Mouse (Mus musculus) ovary, postnatal 10 days (tissue): ENCODE measurements around the gene Coro1c.

Experiments used
- DNase-seq: peaks from one replicate; pipeline ENCODE4 v3.0.0; 2022; ENCODE audit warnings: low spot score

Coro1c gene

DNA sequence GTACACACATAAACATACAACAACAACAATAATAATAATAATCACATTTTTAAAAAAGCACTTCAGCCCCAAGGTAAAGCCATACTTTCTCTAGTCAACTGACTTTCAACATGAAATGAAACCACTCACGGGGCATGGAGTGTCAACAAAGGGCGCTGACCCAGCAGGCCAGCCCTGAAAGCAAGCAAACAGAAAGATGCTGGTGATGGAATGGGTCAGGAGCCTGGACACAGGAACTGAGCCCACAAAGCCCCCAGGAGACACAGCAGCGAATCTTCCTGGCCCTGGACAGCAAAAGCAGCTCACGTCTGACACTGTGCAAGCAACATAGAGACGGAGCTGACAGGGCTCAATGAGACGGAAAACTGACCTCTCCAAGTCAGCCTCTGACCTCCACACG is 23.8 kb downstream of the Coro1c start:
- no peak for DNase-seq

DNA sequence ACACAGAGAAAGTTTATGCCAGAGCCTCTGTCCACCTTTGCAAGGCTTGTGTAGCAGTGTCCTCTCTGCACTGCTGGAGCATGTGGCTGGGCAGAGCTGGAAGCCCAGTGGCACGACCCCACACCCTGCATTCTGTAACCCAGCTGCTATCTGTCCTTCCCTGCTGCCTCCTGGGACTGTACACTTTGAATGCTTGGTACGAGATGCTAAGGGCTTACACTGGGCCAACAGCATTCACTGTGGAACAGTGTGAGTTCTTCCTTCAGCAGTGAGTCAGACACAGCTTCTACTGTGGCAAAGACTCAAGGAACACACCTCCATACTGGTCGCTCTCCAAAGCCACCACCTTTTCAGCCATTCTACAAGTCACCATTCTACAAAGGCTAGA is 25.2 kb downstream of the Coro1c start:
- no peak for DNase-seq

DNA sequence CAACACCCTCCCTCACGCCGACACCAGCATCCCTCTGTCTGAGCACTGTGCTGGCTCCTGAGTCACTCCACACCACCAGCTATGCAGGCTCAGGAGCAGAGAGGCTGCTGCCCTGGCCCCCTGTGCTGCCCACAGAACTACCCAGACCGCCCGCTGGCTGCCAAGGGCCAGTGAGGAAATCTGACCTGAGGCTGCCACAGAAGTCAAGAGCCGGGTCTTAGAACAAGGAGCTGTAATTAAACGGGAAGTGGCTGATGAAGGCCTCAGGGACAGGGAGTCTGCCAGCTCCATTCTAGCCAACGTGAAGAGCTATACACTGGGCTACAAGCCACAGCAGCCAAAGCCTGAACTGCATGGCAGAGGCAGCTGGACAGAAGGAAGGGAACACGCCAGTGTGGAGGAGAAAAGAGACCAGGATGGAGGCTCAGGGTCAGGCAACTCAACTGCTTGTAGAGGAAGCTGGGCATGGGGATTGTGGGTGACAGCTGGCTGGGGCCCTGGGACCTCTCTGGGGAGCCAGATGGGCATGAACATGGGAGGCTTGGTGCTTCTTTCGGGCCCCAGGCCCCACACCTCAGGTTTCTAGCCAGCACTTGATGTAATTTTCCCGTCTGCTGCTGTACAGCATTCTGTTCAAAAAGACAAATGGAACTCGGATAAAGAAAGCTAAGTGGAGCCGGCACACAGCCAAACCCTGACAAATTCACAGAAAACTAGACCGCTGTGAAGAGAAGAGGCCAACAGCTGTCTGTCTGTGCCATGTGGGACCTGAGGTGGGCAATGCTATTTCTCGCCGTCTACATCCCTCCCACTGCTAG is 25.8 kb downstream of the Coro1c start:
- DNase-seq: no peak

DNA sequence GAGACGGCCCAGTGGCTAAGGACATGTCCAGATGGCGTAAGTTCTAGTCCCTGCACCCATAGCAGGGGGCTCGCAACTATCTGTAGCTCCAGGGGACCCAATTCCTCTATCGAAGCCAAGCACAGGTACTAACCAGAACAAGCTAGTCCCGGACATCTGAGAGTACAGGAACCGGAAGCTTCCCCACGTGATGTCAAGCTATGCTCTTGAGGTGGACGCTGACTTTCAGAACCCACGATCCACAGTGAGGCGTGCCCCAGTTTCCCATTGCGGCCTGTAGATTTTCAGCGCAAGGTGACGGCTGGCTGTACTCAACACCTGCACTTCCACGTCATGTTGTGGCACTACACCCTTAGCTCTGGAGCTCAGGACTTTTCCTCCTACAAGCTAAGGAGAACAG is 27.4 kb downstream of the Coro1c start:
- no peak for DNase-seq

DNA sequence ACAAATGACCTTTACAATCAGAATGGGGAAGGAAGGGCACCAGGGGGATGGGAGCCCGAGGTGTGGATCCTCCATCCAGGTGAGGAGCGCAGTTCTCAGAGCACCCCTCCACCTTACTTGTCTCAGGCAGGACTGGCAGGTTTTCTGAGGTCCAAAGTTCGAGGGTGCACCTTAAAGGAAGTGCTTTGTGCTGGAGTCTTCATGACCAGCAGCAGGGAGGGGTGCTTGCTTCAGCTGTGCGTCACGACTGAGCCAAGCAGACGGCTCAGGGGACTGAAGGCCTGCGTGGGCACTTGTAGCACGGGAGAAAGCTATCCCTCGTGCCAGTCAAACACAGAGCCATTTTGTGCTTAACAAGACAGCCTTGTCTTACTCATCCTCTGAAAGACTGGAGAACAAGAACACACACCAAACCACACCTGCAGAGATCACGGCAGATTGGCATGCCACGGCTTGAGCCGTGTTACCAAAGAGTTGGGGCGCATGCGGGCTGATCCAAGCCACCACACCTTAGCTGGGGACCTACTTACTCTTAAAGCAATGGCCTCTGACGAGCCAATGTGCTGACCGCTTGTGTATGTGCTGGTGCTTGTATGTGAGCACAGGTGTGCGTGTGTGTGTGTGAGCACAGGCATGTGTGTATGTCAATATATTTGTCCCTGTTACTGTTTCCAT is 29.5 kb downstream of the Coro1c start:
- DNase-seq: no peak

DNA sequence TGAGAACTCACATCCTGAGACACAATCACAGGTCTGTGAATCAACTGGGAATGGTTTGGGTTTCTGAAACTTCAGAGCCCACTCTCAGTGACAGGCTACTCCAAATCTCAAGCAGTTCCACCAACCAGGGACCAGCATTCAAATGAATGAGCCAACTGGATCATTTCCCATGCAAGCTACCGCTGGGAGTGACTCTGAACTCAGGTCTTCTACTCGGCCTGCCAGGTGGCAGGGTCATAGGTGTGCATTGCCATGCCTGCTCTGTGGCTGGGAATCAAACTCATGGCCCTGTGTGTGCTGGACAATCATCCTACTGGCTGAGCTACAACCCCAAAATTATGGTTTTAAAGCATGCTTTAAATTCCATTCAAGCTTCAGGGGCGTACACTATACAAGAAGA is 31.0 kb downstream of the Coro1c start:
- DNase-seq: no peak

DNA sequence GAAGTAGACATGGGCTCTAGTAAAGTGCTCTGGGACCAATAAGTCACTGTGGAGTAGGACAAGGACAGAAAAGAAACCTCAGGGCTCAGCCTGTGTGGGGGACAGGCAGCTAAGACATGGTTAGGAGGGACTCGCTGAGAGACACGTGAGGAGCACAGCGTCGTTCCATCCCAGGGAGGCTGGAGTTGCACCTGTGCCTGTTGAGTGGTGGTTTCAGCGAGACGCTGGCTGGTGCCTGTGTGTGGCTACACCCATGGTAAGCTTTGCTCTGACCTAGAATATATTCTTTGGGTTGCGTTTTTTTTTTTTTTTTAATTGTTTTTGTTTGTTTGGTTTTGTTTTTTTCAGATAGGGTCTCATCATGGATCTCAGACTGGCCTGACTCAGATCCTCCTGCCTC is 32.4 kb downstream of the Coro1c start:
- no peak for DNase-seq

DNA sequence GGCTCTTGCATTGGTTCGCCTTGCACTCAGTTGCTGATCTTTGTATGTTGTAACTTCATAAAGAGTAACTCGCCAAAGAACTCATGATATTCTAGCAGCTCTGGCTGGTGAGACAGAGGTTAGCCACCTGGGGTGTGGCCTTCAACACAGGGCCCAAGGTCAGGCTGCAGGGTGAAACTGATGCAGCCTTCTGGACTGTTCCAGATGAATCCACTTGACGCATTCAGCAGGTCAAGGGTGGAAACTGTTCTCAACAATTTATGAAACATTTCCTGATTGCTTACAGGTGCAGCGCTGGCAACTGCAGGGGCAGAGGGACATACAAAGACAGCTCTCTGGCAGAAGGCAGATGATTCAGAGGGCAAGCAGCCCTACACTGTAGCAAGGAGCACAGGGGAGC is 32.9 kb downstream of the Coro1c start:
- DNase-seq: no peak

DNA sequence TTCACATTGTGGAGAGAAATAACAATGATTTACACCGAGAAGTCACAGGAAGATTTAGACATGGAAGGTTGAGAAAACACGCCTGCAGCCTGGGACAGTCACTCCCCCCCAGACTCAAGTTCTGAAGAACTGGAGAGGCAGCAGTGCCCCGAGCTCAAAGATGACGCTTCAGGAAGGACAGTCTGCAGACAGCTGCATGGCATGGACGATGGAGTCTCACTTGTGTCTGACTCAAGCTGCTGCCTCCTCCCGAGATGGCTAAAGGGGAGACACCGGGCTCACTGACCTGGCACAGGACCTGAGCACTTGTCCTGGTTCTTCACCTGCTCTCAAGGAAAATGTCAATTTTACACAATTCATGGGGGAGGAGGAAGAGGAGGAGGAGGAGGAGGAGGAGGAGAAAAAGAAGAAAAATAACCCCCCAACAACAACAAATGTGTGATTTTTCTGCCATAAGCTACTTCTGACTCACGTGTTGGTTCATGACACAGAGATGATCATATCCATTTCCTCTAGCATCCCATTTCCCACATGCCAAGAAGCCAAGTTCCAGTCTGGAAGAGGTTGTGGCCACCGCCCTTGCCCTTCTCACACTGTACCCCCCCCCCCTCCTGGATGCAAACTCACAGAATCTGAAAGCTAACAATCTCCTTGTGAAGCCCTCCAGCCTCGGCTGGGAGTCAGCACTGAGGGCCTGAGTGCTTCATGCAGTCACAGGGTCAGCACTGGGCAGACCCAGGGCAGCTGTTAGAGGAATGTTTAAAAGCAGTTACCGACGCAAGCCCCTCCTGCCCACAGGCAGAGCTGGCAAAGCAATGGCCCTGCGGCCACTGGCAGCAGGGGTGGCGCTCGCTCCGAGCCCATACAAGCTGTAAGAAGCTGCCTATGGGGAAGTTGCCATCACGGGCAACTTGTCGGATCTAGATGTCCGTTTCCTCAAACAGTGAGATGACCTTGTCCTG is 34.2 kb downstream of the Coro1c start:
- no peak for DNase-seq

DNA sequence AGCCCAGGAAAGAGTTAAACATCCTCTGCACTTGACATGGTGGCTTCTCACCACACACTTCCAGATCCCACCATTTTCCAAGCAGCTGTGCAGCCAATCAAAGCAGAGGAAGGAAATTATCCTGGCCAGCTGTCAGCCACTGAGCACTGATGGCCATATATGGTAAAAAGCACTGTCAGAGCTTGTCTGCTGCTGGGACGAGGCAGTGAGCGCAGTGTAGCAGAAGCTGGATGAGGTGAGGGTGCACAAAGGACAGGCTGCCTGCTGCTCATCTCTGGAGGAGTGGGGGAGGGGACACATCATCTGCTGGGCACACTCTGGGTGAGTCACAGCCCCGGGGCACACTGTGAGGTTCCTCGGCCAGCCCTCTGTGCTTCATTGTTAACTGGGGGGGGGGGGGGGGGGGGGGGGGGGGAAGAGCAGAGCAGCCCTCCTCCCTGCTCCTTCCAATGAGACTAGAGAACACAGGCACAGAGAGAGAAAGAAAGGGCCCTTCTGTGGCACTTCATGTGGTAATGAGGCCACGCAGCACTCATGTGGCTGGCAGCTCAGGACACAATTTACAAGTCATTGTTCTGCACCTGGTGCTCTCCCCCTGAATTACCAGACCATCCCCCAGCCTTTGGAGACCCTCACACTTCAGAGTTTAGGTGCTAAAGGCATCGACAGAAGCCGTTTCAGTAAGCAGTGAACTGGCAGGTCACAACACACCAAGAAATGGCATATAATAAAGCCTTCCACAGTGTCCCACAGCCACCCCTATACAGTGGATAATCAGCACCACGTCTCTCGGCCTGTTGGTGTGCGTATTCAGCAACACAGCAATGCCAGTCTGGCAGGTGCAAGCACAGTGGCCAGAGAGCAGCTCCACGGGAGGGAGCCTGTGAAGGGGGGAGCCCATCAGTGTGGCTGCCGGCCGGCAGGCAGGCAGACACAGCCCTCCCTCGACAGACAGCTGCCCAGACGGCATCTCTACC is 35.3 kb downstream of the Coro1c start:
- DNase-seq: no peak

DNA sequence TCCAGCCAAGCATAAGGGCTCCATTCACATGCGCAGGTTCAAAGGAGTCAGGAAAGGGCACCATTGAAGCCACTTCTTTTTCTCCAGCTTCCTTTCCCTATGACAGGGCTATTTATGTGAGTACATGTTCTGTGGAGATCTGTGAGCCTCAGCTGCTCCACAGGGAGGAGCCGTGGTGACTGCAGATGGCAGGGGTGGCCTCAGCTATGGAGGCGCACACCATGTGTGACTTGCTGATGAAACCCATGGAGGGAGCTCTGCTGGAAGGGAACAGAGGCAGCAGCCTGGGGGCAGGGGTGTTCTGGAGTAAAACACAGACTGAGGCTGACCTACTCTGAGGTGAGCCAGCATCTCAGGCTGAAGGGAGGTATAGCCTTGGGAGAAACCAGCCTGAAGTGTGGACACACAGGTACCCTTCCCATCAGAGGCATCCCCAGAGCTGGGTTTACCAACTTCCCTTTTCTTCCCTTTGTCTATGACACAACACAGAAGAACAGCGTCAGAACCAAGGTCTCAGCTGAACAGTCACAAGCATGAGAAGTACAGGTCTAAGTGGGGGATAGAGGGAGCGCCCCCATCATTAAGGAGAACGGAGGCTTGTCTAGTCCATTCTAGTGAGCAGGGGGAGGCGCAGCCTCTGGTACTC is 36.5 kb downstream of the Coro1c start:
- DNase-seq: no peak

DNA sequence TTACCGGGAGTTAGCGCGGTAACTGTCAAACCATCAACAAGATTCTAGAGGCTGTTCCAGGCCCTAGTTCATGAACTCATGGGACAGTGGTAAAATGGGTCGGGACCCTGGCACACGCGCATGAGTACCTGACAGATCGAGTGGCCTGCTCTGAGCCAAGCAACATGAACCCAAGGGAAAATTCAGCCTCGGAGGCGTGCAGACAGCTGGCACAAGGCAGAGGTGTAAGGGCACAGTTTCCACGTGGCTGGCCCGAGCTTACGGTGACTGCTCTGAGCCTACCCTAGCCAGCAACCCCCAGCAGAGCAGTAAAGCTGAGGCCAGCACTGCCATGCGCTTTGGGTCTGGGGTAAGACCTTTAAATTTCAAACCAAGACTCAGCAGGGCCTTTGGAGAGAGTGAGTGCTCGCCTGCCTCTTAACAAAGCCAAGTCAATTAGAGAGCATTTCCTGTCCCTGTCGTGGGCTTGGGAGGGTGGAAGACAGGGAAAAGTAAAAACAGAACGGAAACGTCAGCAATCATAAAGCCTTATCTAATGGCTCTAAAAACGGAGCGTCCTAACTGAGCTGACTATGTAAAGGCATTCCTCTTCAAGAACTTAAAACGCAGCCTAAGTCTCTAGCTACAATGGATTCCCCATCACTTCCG is 38.0 kb downstream of the Coro1c start:
- no peak for DNase-seq

DNA sequence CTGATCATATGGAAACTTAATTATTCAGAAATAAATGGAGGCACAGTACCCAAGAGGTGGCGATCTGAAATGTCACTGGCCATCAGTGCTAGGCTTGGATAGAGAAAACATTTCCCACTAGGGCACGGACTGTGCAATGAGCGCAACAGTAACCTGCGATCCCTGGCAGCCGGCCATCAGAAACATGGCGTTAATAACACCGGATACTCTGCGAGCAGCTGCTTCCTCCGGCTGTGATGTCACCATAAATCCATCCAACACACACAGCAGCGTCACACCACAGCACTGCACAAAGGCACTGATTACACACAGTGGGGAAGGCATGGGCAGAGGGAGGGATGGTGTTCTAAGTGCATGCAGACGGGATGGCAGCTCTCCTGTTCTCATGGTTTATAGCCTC is 39.4 kb downstream of the Coro1c start:
- DNase-seq: no peak

DNA sequence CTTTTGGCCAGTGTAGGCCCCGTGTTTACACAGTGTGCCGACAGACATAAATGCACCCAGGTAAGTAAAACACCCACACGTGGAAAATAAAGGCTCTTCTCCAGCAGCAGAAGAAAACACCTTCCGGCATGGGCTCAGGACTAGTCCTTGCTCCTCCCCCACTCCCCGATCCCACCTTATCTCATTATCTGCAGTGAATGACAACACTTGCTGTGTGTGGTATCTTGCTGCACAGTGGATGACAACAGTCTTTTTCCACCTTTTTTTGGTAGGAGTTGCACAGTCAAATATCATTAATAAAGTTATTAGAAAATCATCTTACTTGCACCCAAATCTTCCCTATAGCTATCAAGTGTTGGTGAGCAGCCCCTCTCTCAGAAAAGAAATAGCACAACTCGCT is 43.6 kb downstream of the Coro1c start:
- no peak for DNase-seq

DNA sequence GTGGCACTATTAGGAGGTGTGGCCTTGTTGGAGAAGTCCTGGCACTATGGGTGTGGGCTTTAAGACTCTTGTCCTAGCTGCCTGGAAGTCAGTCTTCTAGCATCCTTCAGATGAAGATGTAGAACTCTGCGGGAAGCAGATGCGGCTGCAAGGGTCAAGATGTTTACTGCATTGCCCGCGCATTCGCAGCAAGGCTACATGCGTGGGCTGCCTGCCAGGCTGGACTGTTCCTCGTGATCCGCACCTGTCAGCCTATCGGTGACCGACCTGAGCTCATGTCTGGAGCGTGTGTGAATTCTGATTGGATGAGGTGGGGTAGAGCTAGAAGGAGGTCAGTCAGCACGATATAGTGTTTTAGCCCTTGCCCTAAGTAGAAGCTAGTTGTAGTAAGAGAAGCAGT is 44.6 kb downstream of the Coro1c start:
- no peak for DNase-seq

DNA sequence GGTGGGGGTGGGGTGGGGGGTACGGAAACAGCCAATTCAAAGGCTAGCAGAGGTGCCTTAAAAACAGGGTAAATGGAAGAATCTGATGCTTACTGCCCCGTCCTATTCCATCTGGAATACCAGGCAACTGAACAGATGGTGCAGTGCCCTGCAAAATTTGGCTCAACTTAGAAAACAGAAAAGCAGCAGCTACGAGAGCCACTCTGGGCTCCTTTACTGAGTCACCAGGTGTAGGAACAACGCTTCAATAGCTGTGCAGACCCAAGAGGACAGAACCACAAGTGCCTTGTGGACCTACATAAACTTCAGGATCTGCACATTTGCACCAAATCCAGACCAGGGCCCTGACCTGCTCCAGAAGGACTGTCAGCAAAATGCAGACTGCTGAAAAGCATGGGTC is 46.1 kb downstream of the Coro1c start:
- DNase-seq: no peak

DNA sequence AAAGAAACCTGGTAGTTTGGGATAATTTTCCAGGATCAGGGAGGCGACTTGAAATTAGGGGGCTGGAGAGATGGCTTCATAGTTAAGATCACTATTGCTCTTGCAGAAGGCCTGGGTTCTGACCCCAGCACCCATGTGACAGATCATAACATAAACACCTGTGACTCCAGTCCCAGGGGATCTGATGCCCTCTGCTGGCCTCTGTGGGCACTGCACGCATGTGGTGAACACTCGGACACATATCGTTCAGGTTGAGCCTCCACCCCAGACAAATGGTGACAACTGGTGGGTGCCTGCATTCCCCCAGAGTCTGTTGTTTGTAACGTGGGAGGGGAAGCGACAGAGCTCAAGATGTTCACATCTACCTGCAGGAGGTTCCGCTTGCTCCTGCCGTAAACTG is 47.3 kb downstream of the Coro1c start:
- DNase-seq: no peak

DNA sequence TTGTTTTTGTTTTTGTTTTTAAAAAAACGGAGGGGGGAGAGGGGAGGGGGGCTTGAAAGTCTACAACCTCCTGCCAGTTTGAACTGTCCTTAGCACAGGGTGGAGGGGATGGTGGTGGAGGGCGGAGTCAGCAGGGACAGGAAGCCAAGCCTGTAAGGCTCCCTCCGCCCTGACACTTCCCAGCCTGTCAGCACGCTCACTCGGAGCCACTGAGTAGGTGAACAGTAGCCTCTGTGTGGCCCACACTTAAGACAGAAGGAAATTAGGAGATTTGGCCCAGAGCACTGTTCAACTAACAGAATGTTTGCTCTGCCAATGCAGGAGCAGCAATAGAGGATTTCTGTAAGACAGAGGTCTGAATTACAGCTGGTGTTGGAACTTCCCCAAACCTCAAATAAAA is 49.6 kb downstream of the Coro1c start:
- DNase-seq: no peak

DNA sequence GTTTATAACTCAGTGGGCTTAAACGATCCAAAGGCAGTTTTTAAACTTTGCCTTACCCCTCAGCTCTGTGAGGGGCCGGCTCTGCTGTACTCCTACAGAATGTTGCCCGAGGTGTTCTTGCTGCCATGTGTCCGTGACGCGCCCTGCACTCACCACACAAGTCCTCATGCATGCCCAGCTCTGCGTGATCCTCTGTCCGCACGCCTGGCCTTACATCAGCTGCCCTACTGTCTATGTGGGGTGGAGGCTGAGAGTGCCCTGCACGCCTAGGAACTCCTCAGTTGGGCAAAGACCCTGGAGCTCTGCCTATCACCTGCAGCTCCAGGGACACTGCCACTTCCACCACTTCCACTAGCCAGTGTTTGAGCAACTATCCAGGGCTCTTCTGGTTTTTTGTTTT is 50.0 kb downstream of the Coro1c start:
- no peak for DNase-seq

DNA sequence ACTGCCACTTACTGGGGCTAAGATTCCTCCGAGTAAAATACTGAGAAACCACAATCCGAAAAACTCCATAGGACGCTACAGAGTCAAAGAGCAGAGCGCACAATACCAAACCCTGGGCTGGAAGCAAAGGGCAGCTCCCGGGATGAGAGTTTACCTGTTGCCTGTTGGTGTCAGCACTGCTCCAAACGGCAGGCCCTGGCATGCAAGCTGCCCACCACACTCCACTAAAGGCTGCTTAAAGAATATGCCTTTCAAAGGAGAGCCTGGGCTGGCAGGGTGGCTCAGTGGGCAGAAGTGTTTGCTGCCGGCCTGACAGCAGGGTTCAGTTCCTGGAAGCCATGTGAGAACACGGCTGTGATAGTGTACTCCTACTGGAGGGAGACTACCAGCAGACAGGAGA is 50.9 kb downstream of the Coro1c start:
- no peak for DNase-seq

DNA sequence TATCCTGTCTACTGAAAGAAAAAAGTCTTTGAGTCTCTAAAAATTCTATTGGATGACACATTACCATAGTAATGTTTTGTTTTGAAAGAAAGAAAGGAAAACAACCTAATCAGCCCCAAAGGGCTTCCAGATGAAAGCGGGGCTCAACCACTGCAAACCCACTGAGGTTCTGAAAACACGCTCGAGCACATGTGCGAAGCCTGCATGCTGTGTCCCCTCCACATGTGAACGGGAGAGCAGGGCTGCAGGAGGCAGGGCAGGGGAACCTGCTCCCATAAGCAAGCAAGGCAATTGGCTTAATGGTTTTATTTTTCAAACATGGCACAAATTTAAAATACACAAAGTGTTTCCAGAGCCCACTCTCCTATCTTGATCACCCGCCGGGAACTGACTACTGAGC is 51.9 kb downstream of the Coro1c start:
- no peak for DNase-seq
